Mouse (Mus musculus) cerebellum, adult 18-20 months (tissue): ENCODE measurements around the gene 4930503E14Rik.
"Not testable (repeated sequence)": the region's sequence is repeated elsewhere in the genome, so short reads cannot be mapped to it uniquely, and the experiment has no call there.

ENCODE experiments used
- DNase-seq, 2 experiments: peaks; one replicate each; pipeline ENCODE4 v3.0.0; 2021

Gene 4930503E14Rik

GRCm38 (mm10) chr14:44213154-44213553, at the start of gene 4930503E14Rik:
4930503E14Rik (minus strand) TSS chr14:44213254.
- DNase-seq, result not testable (repeated sequence)

GRCm38 (mm10) chr14:44248039-44248438, 35.0 kb upstream of the 4930503E14Rik start:
- no peak for DNase-seq

GRCm38 (mm10) chr14:44197361-44197760, 15.7 kb downstream of the 4930503E14Rik start, which contains the start of gene Gm8212:
Gm8212 (plus strand) TSS chr14:44197661.
- DNase-seq, result not testable (repeated sequence)

GRCm38 (mm10) chr14:44123551-44123950, 89.5 kb downstream of the 4930503E14Rik start, which contains the start of gene Gm3327:
Gm3327 (plus strand) TSS chr14:44123851.
- DNase-seq, result not testable (repeated sequence)
